Mouse (Mus musculus) midbrain, embryonic 14.5 days (tissue): ENCODE results near the gene Lrp1. TPM values are rescaled to one million over a fixed set of nuclear protein-coding genes. Genes with fewer than 3 reads are reported as not detected.

ENCODE experiments used
- ATAC-seq: fragments of 200-750 bp; cut with Nextera tagmentation; 2 replicates; pipeline ENCODE4 v1.8.0; 2017; ENCODE audit warnings: moderate number of reproducible peaks, moderate library complexity; ENCODE audit not compliant: low FRiP score, low TSS enrichment
- DNase-seq: peaks from one replicate; pipeline ENCODE4 v3.0.0-alpha.2; 2015
- H3K27ac ChIP-seq: fragments of 300-500 bp; sonication (generic); replicated peaks from 2 replicates; pipeline ENCODE4 v1.5.1; 2014; ENCODE audit warnings: mild to moderate bottlenecking, low read depth, low read length, moderate library complexity
- H3K27me3 ChIP-seq: fragments of 300-500 bp; sonication (generic); 2 replicates; pipeline ENCODE4 v1.6.1; 2014; ENCODE audit warnings: low read length, control low read depth, mixed read lengths; ENCODE audit not compliant: control insufficient read depth, insufficient read depth
- H3K36me3 ChIP-seq: fragments of 300-500 bp; sonication (generic); 2 replicates; pipeline ENCODE4 v1.6.1; 2014; ENCODE audit warnings: low read length, control low read depth; ENCODE audit not compliant: control insufficient read depth, insufficient read depth
- H3K4me1 ChIP-seq: fragments of 300-500 bp; sonication (generic); 2 replicates; pipeline ENCODE4 v1.6.1; 2014; ENCODE audit warnings: mild to moderate bottlenecking, antibody characterized with exemption, low read length, control low read depth; ENCODE audit not compliant: control insufficient read depth, insufficient read depth
- H3K4me2 ChIP-seq: fragments of 300-500 bp; sonication (generic); 2 replicates; pipeline ENCODE4 v1.6.1; 2014; ENCODE audit warnings: mild to moderate bottlenecking, low read length, moderate library complexity
- H3K4me3 ChIP-seq: fragments of 300-500 bp; sonication (generic); replicated peaks from 2 replicates; pipeline ENCODE4 v1.5.1; 2014; ENCODE audit warnings: low read depth, low read length
- H3K9ac ChIP-seq: fragments of 300-500 bp; sonication (generic); replicated peaks from 2 replicates; pipeline ENCODE4 v1.6.1; 2014; ENCODE audit warnings: mild to moderate bottlenecking, low read length, moderate library complexity
- H3K9me3 ChIP-seq: fragments of 300-500 bp; sonication (generic); 2 replicates; pipeline ENCODE4 v1.6.1; 2016; ENCODE audit warnings: low read length, control low read depth, mixed read lengths; ENCODE audit not compliant: control insufficient read depth
- WGBS: fragments of 180-500 bp; shearing (Covaris S2); extraction: QIAGEN DNeasy Blood & Tissue Kit; methylation state at CpG from one replicate; pipeline ENCODE4 v1.1.7; 2014; 5-methylcytosine and 5-hydroxymethylcytosine counted together
- polyA plus RNA-seq: library from polyadenylated mRNA; unstranded; fragments of >200 nt; fragmentation: Nextera tagmentation; extraction: Ambion mirVana; gene quantifications from 2 replicates; pipeline ENCODE4 v1.2.1, GENCODE M21; 2014

Gene Lrp1
- polyA plus RNA-seq, 1 experiment from 2014 or later = 131 TPM

- DNase-seq = peak; percentile 99
- ATAC-seq = peak; percentile 59; the same call in 1 of the 2 replicates
- H3K4me1 ChIP-seq = peaks cover 44% of the 10 kb centered on the region
- H3K4me2 ChIP-seq = peak within 1 kb of the TSS; percentile 81
- H3K9ac ChIP-seq = peak within 1 kb of the TSS; percentile 50
- H3K9me3 ChIP-seq = no peaks in the 10 kb centered on the region
- H3K36me3 ChIP-seq = peaks cover 6% of the 10 kb centered on the region; the same call in 1 of the 2 replicates
- H3K4me3 ChIP-seq = peak within 1 kb of the TSS; percentile 49
- no peak within 1 kb of the TSS for H3K27ac ChIP-seq
- WGBS = under 1% methylated on average over 21 of the region's 21 CpGs
- H3K27me3 ChIP-seq = peaks cover 30% of the 10 kb centered on the region
Observed at GRCm38 (mm10) chr10:127522088-127522581, 98.8 kb downstream of the Lrp1 start, which contains the start of gene Shmt2. TSS of gene Shmt2 (minus strand) at chr10:127522444.

- peaks cover 26% of the 10 kb centered on the region for H3K27me3 ChIP-seq
- 11% methylated on average over 12 of the region's 12 CpGs for WGBS
Observed at GRCm38 (mm10) chr10:127521611-127522080, 99.3 kb downstream of the Lrp1 start.

GRCm38 (mm10) chr10:127520714-127521357 lies 100.1 kb downstream of the Lrp1 start:
- Histone ChIP-seq H3K4me3 (no peak overlapping the region), H3K27me3 (peaks cover 21% of the 10 kb centered on the region), H3K27ac (no peak overlapping the region), H3K36me3 (peaks cover 6% of the 10 kb centered on the region; the same call in 1 of the 2 replicates), H3K4me2 (peak overlapping the region; percentile 81), H3K9ac (no peak overlapping the region), H3K9me3 (no peaks in the 10 kb centered on the region), H3K4me1 (peaks cover 45% of the 10 kb centered on the region)
- WGBS = 83% methylated on average over 20 of the region's 20 CpGs
- DNase-seq = no peak
- ATAC-seq = no peak

More at GRCm38 (mm10) chr10:127521611-127522080, 99.3 kb downstream of the Lrp1 start:
- H3K27ac ChIP-seq = no peak overlapping the region
- no peak for DNase-seq
- ATAC-seq = no peak
- H3K36me3 ChIP-seq = peaks cover 6% of the 10 kb centered on the region; the same call in 1 of the 2 replicates
- peak overlapping the region; percentile 50 for H3K9ac ChIP-seq
- peaks cover 46% of the 10 kb centered on the region for H3K4me1 ChIP-seq
- peak overlapping the region; percentile 81 for H3K4me2 ChIP-seq
- no peaks in the 10 kb centered on the region for H3K9me3 ChIP-seq
- peak overlapping the region; percentile 49 for H3K4me3 ChIP-seq

- WGBS = 93% methylated on average over 37 of the region's 37 CpGs
- no peak overlapping the region for H3K9ac ChIP-seq
- H3K4me2 ChIP-seq = no peak overlapping the region; the same call in 1 of the 2 replicates
- H3K4me3 ChIP-seq = no peak overlapping the region
- H3K4me1 ChIP-seq = peaks cover 46% of the 10 kb centered on the region
- DNase-seq (no peak), ATAC-seq (no peak)
- H3K9me3 ChIP-seq = no peaks in the 10 kb centered on the region
- peaks cover 6% of the 10 kb centered on the region; the same call in 1 of the 2 replicates for H3K36me3 ChIP-seq
- peaks cover 15% of the 10 kb centered on the region for H3K27me3 ChIP-seq
- H3K27ac ChIP-seq = no peak overlapping the region
Observed at GRCm38 (mm10) chr10:127519903-127520713, 100.8 kb downstream of the Lrp1 start.

DNA sequence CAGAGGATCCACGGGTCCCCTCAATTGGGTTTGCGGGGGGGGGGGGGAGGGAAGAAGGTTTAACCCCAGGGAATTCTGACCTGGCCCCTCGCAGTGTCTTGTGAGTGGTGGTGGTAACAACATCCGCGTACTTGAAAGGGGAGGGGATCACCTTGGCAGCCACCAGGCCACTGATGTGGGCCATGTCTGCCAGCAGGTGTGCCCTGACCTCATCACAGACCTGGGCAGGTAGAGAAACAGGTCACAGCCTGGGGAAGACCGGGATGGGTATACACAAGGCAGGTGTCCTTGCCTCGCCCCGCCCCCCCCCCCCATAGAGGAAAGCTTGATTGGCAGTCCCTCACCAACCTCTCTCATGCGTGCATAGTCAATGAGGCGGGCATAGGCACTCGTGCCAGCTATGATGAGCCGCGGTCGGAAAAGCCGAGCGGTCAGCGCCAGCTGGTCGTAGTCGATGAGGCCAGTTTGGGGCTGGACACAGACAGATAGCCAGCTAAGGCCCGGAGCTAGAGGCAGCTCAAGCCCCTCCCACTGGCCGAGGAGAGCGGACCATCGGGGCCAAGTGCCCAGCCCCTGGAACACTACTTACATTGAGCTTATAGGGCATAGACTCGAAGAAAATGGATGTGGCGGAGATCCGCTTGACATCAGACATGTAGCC lies 101.8 kb downstream of the Lrp1 start:
- no peak for DNase-seq
- WGBS = 90% methylated on average over 25 of the region's 26 CpGs
- H3K27me3 ChIP-seq = peaks cover 10% of the 10 kb centered on the region

DNA sequence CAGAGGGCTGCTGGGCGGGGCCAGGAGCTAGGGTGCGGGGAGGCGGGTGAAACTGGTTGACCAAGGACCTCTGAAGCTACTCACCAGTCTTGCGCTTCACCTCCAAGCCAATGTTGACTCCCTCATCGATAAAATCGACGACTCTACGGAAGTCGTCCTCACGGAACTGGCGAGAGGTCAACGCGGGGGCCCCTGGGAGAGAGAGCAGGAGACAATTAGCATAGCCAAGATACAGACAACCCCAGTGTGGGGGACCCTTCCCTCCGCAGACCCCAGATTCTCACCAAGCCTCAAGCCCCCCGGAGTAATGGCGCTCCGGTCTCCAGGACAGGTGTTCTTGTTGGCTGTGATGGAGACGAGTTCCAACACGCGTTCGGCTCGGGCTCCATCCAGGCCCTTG lies 103.0 kb downstream of the Lrp1 start:
- peaks cover 59% of the 10 kb centered on the region for H3K4me1 ChIP-seq
- no peaks in the 10 kb centered on the region for H3K9me3 ChIP-seq
- DNase-seq (no peak), ATAC-seq (no peak)
- no peak overlapping the region for H3K4me2 ChIP-seq
- WGBS = 95% methylated on average over 22 of the region's 22 CpGs
- H3K36me3 ChIP-seq = peaks cover 6% of the 10 kb centered on the region; the same call in 1 of the 2 replicates
- H3K27ac ChIP-seq = no peak overlapping the region
- H3K9ac ChIP-seq = no peak overlapping the region
- no peak overlapping the region for H3K4me3 ChIP-seq
- peaks cover 9% of the 10 kb centered on the region; the same call in 1 of the 2 replicates for H3K27me3 ChIP-seq

More for the DNA sequence above, 101.8 kb downstream of the Lrp1 start:
- Histone ChIP-seq H3K9ac (no peak overlapping the region), H3K9me3 (no peaks in the 10 kb centered on the region), H3K36me3 (peaks cover 6% of the 10 kb centered on the region; the same call in 1 of the 2 replicates), H3K27ac (no peak overlapping the region), H3K4me3 (no peak overlapping the region), H3K4me1 (peaks cover 47% of the 10 kb centered on the region), H3K4me2 (no peak overlapping the region)
- ATAC-seq = no peak

- Histone ChIP-seq H3K4me3 (no peak overlapping the region), H3K4me1 (peaks cover 67% of the 10 kb centered on the region), H3K9me3 (no peaks in the 10 kb centered on the region), H3K27me3 (peaks cover 9% of the 10 kb centered on the region; the same call in 1 of the 2 replicates), H3K36me3 (peaks cover 6% of the 10 kb centered on the region; the same call in 1 of the 2 replicates), H3K9ac (no peak overlapping the region; the same call in 1 of the 2 replicates), H3K27ac (no peak overlapping the region), H3K4me2 (peak overlapping the region; percentile 33)
- no peak for ATAC-seq
- WGBS = 4% methylated on average over 29 of the region's 30 CpGs
- no peak for DNase-seq
Observed at GRCm38 (mm10) chr10:127516576-127517260, 104.2 kb downstream of the Lrp1 start.
